Mouse (Mus musculus): ENCODE results near the gene Nisch. TPM values are rescaled to one million over a fixed set of nuclear protein-coding genes. Genes with fewer than 3 reads are reported as not detected.

Gene Nisch
- polyA plus RNA-seq, 1 experiment from 2014 or later = 87.7 TPM

- ATAC-seq (ENCODE audit: low FRiP score, low TSS enrichment) (no peak), DNase-seq (ENCODE audit: low spot score) (no peak)
- Histone ChIP-seq H3K4me3 (ENCODE audit: low read depth, low read length) (peak within 1 kb of the TSS; percentile 15; the same call in 1 of the 2 replicates), H3K4me2 (replicated peaks; ENCODE audit: low read depth) (peak within 1 kb of the TSS; percentile 36), H3K9me3 (ENCODE audit: control insufficient read depth, low read length) (no peaks in the 10 kb centered on the region), H3K27me3 (ENCODE audit: control insufficient read depth, insufficient read depth, low read length) (no peaks in the 10 kb centered on the region), H3K9ac (ENCODE audit: low read length) (peak within 1 kb of the TSS; percentile 8; the same call in 1 of the 2 replicates), H3K4me1 (replicated peaks; ENCODE audit: control insufficient read depth, insufficient read depth) (no peaks in the 10 kb centered on the region), H3K27ac (replicated peaks) (peak within 1 kb of the TSS; percentile 18; the same call in 1 of the 2 replicates), H3K36me3 (ENCODE audit: control insufficient read depth, insufficient read depth, low read length) (peaks cover 25% of the 10 kb centered on the region)
- WGBS = 37% methylated on average over 10 of the region's 10 CpGs
- TF ChIP-seq CTCF (IDR thresholded peaks at IDR 0.05; ENCODE audit: low read depth) (no peak), EP300 (optimal IDR thresholded peaks at IDR 0.05) (no peak)
These were observed 48.3 kb downstream of the Nisch start, which contains the start of gene Stab1 for GRCm38 (mm10) chr14:31168425-31168824. TSS of gene Stab1 (minus strand) at chr14:31168641.

- 53% methylated on average over 9 of the region's 9 CpGs for WGBS
- H3K27me3 ChIP-seq (ENCODE audit: control insufficient read depth, insufficient read depth, low read length) = no peaks in the 10 kb centered on the region
These were observed 49.9 kb downstream of the Nisch start for GRCm38 (mm10) chr14:31166827-31167226.

GRCm38 (mm10) chr14:31165991-31166630 lies 50.6 kb downstream of the Nisch start:
- no peak for TF ChIP-seq CTCF (IDR thresholded peaks at IDR 0.05; ENCODE audit: low read depth)
- no peak for TF ChIP-seq EP300 (optimal IDR thresholded peaks at IDR 0.05)
- Histone ChIP-seq H3K4me2 (replicated peaks; ENCODE audit: low read depth) (no peak overlapping the region), H3K27ac (replicated peaks) (0 out of 2 replicates have a peak overlapping the region, but pooled peaks have one; percentile 18), H3K9ac (ENCODE audit: low read length) (peak overlapping the region; percentile 27; the same call in 1 of the 2 replicates), H3K36me3 (ENCODE audit: control insufficient read depth, insufficient read depth, low read length) (peaks cover 4% of the 10 kb centered on the region), H3K9me3 (ENCODE audit: control insufficient read depth, low read length) (no peaks in the 10 kb centered on the region), H3K4me1 (replicated peaks; ENCODE audit: control insufficient read depth, insufficient read depth) (no peaks in the 10 kb centered on the region), H3K27me3 (ENCODE audit: control insufficient read depth, insufficient read depth, low read length) (no peaks in the 10 kb centered on the region), H3K4me3 (ENCODE audit: low read depth, low read length) (no peak overlapping the region)
- DNase-seq (ENCODE audit: low spot score) (no peak), ATAC-seq (ENCODE audit: low FRiP score, low TSS enrichment) (peak; percentile 53; the same call in 1 of the 2 replicates)
- 20% methylated on average over 10 of the region's 10 CpGs for WGBS

More at GRCm38 (mm10) chr14:31166827-31167226, 49.9 kb downstream of the Nisch start:
- H3K36me3 ChIP-seq (ENCODE audit: control insufficient read depth, insufficient read depth, low read length) = peaks cover 11% of the 10 kb centered on the region
- peak overlapping the region; percentile 36 for H3K4me2 ChIP-seq (replicated peaks; ENCODE audit: low read depth)
- H3K9me3 ChIP-seq (ENCODE audit: control insufficient read depth, low read length) = no peaks in the 10 kb centered on the region
- H3K4me3 ChIP-seq (ENCODE audit: low read depth, low read length) = peak overlapping the region; percentile 15; the same call in 1 of the 2 replicates
- DNase-seq (ENCODE audit: low spot score) = no peak
- peak overlapping the region; percentile 27; the same call in 1 of the 2 replicates for H3K9ac ChIP-seq (ENCODE audit: low read length)
- H3K4me1 ChIP-seq (replicated peaks; ENCODE audit: control insufficient read depth, insufficient read depth) = no peaks in the 10 kb centered on the region
- 0 out of 2 replicates have a peak overlapping the region, but pooled peaks have one; percentile 35 for H3K27ac ChIP-seq (replicated peaks)
- ATAC-seq (ENCODE audit: low FRiP score, low TSS enrichment) = no peak
- no peak for TF ChIP-seq CTCF (IDR thresholded peaks at IDR 0.05; ENCODE audit: low read depth)
- no peak for TF ChIP-seq EP300 (optimal IDR thresholded peaks at IDR 0.05)

GRCm38 (mm10) chr14:31165458-31165857 lies 51.3 kb downstream of the Nisch start:
- TF ChIP-seq CTCF (IDR thresholded peaks at IDR 0.05; ENCODE audit: low read depth) = no peak
- TF ChIP-seq EP300 (optimal IDR thresholded peaks at IDR 0.05) = no peak
- Histone ChIP-seq H3K4me3 (ENCODE audit: low read depth, low read length) (no peak overlapping the region), H3K4me1 (replicated peaks; ENCODE audit: control insufficient read depth, insufficient read depth) (no peaks in the 10 kb centered on the region), H3K27ac (replicated peaks) (no peak overlapping the region), H3K9me3 (ENCODE audit: control insufficient read depth, low read length) (no peaks in the 10 kb centered on the region), H3K27me3 (ENCODE audit: control insufficient read depth, insufficient read depth, low read length) (no peaks in the 10 kb centered on the region), H3K4me2 (replicated peaks; ENCODE audit: low read depth) (no peak overlapping the region), H3K9ac (ENCODE audit: low read length) (no peak overlapping the region), H3K36me3 (ENCODE audit: control insufficient read depth, insufficient read depth, low read length) (no peaks in the 10 kb centered on the region)
- 58% methylated on average over 7 of the region's 7 CpGs for WGBS
- DNase-seq (ENCODE audit: low spot score) (no peak), ATAC-seq (ENCODE audit: low FRiP score, low TSS enrichment) (no peak)

GRCm38 (mm10) chr14:31165010-31165409 lies 51.7 kb downstream of the Nisch start:
- H3K4me2 ChIP-seq (replicated peaks; ENCODE audit: low read depth) = no peak overlapping the region
- no peak for TF ChIP-seq EP300 (optimal IDR thresholded peaks at IDR 0.05)
- no peak overlapping the region for H3K27ac ChIP-seq (replicated peaks)
- ATAC-seq (ENCODE audit: low FRiP score, low TSS enrichment) = no peak
- H3K36me3 ChIP-seq (ENCODE audit: control insufficient read depth, insufficient read depth, low read length) = no peaks in the 10 kb centered on the region
- no peaks in the 10 kb centered on the region for H3K4me1 ChIP-seq (replicated peaks; ENCODE audit: control insufficient read depth, insufficient read depth)
- H3K27me3 ChIP-seq (ENCODE audit: control insufficient read depth, insufficient read depth, low read length) = no peaks in the 10 kb centered on the region
- DNase-seq (ENCODE audit: low spot score) = no peak
- WGBS = 34% methylated on average over 2 of the region's 2 CpGs
- no peaks in the 10 kb centered on the region for H3K9me3 ChIP-seq (ENCODE audit: control insufficient read depth, low read length)
- no peak overlapping the region for H3K9ac ChIP-seq (ENCODE audit: low read length)
- H3K4me3 ChIP-seq (ENCODE audit: low read depth, low read length) = no peak overlapping the region

GRCm38 (mm10) chr14:31164067-31164466 lies 52.7 kb downstream of the Nisch start:
- no peak for DNase-seq (ENCODE audit: low spot score)
- H3K36me3 ChIP-seq (ENCODE audit: control insufficient read depth, insufficient read depth, low read length) = no peaks in the 10 kb centered on the region
- H3K27me3 ChIP-seq (ENCODE audit: control insufficient read depth, insufficient read depth, low read length) = no peaks in the 10 kb centered on the region
- TF ChIP-seq EP300 (optimal IDR thresholded peaks at IDR 0.05) (no peak), CTCF (IDR thresholded peaks at IDR 0.05; ENCODE audit: low read depth) (no peak)
- 69% methylated on average over 8 of the region's 8 CpGs for WGBS
- H3K9ac ChIP-seq (ENCODE audit: low read length) = no peak overlapping the region
- no peak overlapping the region for H3K4me2 ChIP-seq (replicated peaks; ENCODE audit: low read depth)
- H3K4me3 ChIP-seq (ENCODE audit: low read depth, low read length) = no peak overlapping the region
- ATAC-seq (ENCODE audit: low FRiP score, low TSS enrichment) = no peak
- H3K9me3 ChIP-seq (ENCODE audit: control insufficient read depth, low read length) = no peaks in the 10 kb centered on the region
- H3K27ac ChIP-seq (replicated peaks) = no peak overlapping the region
- H3K4me1 ChIP-seq (replicated peaks; ENCODE audit: control insufficient read depth, insufficient read depth) = no peaks in the 10 kb centered on the region
